Mouse (Mus musculus) layer of hippocampus, postnatal 25 days (tissue): ENCODE measurements around the gene Diaph3. TPM values are rescaled to one million over a fixed set of nuclear protein-coding genes. Genes with fewer than 3 reads are reported as not detected.
A peak's percentile ranks its signal among the peaks of the same experiment; 100 is the strongest.
"Not testable (repeated sequence)": the region's sequence is repeated elsewhere in the genome, so short reads cannot be mapped to it uniquely, and the experiment has no call there.

Experiments
- DNase-seq, 2 experiments: peaks; one replicate each; pipeline ENCODE4 v3.0.0; 2022; ENCODE audit warnings: mixed read lengths in 2 of 2, low spot score in 1 of 2; ENCODE audit errors: extremely low spot score in 1 of 2
- total RNA-seq, 2 experiments: library from RNA; stranded (reverse); gene quantifications; 2 replicates each; pipeline ENCODE4 v1.2.3; 2021

Diaph3 gene
- total RNA-seq, 2 experiments from 2014 or later, result 4.6 to 4.9 TPM

DNA sequence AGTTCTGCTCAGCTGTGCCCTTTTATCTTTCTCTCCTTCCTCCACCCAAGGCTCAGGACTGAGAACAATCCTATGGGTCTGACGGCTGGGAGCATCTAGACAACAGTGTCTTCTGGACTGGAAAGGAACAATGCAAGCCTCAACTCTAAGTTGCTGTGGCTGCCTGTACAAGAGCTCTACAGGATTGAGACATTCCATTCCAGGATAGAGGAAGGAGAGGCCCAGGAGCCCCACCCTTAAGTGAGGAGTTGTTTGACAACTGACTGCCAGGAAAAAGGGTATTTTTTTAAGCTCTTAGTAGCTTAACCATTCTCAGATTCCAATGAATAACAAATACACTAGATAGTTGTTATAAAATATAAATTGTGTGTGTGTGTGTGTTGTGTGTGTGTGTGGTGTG, 53.0 kb downstream of the Diaph3 start:
- DNase-seq, result no peak

DNA sequence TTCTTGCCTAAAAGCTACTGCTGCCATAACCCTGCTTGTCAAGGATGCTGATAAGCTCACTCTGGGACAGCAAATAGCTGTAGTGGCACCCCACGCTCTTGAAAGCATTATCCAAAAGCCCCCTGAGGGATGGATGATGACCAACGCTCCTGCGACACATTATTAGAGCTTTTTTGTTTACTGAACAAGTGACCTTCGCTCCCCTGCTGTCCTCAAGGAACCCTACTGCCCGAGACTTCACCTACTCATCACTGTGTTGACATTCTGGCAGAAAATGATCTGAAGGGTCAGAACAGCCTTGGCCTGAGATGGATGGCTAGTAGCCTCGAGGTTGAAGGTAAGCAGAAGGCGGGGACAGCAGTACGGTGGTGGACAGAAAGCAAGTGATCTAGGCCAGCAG, 56.1 kb downstream of the Diaph3 start:
- DNase-seq, result not testable (repeated sequence)

GRCm38 (mm10) chr14:87083911-87084310, 57.1 kb downstream of the Diaph3 start:
- no peak for DNase-seq

DNA sequence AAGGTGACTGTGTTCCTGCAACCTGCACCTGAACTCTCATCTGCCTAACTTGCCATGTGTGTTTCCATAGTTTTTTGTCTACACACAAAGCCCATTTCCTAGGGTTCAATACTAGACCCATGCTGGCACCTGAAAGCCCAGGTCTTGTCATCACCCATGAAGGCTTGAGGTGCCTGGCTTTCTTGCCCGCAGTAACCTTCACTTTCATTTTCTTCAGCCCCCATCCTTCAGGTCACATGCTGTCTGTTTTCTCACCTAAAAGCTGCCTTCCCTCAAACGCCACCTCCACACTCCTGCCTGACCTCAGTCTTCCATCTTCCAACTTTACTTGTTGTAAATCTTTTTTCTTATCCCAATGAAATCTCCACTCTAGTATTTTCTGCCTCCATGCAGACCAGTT, 61.3 kb downstream of the Diaph3 start:
- no peak for DNase-seq

- no peak for DNase-seq
Observed at GRCm38 (mm10) chr14:87075021-87075531, 66.0 kb downstream of the Diaph3 start.

DNA sequence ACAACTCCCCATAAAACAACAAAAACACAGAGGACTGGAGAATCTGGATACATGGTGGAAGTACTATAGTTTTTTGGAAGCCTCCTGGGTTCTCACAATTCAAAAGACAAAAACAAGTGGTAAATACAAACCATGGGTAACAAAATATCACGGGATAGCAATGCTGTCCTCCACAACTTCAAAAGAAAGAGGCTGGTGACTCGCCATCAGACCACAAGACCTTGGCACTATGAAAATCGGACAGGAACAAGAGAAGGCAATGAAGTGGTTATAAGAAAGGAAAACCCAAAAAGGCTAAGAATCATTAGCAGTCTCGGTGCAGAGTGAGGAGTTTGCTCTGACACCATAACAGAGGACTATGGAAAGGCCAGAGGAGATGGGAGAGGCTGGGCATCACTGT, 76.8 kb downstream of the Diaph3 start:
- no peak for DNase-seq

GRCm38 (mm10) chr14:87056169-87056568, 84.9 kb downstream of the Diaph3 start:
- no peak for DNase-seq

DNA sequence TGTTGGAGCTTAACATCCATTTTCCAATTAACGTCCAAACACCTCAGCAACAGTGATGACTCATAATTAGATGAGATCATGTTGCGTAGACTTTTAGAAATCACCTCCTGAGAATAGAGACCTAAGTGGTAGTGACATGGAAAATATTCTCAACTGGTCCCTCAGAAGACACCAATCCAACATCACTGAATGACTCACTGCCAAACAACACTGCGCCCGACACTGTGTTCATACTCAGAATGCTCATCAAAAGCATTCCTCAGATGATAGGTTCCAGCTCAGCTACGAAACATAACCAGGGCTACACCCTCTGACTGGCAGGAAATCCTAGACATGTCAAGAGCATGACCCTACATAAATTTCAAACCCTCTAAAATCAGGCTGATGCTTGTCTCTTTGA, 89.8 kb downstream of the Diaph3 start:
- no peak for DNase-seq

- DNase-seq, result no peak
Observed at GRCm38 (mm10) chr14:87044401-87044806, 96.6 kb downstream of the Diaph3 start.

DNA sequence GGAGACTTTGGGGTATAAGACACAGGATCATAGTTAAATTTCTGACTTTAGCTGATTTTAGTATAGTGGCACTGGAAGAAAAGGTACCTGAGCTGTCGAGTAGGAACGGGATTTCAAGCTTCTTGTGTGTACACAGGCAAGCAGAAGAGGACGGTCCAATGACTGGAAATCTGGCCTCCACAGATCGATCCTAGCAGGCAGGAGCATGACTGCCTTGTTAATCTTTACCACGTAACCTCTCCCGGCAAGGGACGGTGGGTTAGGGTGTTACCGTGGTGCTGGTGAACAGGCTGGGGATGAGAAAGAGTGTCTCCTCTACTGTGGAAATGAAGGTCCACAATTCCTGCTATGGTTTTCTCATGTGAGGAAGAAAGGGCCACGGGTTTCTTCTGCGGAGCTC, 120.8 kb downstream of the Diaph3 start:
- DNase-seq, result no peak

GRCm38 (mm10) chr14:87019687-87020086, 121.3 kb downstream of the Diaph3 start:
- no peak for DNase-seq

DNA sequence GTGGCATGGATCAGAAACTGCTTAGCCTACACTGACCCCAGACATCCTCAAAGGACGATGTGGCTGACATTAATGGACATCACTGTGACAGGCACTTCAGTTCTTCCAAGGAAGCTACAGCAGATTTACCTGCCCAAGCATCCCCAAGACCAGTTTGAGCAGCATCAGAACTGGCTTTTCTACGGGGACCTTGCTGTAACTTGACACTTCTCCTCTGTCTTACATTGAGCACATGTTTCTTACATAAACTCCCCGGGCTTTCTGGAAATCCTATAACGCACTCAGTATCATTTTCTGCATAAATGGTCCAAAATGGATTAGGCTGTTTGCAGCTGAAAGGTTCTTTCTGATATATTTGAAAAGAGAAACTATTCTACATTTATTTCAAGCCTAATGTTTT, 143.7 kb downstream of the Diaph3 start:
- no peak for DNase-seq

DNA sequence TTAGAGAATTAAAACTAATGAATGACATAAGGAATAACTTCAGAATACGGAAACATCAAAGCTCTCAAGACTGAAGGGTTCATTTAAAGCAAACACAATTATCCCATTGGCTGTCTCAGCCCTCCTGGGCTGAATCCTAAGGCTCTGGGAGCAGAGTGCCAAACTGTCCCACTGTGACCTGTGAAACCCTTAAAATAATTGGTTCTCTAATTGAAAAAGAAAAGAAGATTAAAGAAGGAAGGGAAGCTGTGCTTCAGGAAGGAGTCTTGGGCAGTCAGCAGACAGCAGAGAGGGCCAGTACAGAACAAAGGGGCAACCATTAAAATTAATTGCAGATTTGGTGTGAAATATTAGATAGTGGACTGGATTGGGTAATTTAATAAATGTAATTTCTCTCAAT, 189.9 kb downstream of the Diaph3 start:
- DNase-seq, result no peak

DNA sequence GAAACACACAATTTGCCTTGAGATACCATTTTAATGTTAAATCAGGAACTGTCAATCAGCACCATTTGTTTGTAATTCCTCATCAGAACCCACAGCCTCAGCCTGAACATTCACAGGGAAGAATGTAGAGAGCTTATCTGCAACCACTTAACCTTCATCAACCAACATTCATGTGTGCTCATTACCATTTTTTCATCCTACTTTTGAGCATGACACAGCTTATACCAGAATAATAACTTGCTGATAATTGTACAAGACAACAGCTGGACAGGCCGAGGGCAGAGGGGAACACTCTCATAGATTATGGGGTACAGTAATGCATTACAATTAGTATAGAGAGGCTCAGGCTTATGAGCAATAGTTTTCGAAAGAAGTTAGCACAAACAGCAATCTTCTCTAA, 203.1 kb downstream of the Diaph3 start:
- DNase-seq, result no peak

DNA sequence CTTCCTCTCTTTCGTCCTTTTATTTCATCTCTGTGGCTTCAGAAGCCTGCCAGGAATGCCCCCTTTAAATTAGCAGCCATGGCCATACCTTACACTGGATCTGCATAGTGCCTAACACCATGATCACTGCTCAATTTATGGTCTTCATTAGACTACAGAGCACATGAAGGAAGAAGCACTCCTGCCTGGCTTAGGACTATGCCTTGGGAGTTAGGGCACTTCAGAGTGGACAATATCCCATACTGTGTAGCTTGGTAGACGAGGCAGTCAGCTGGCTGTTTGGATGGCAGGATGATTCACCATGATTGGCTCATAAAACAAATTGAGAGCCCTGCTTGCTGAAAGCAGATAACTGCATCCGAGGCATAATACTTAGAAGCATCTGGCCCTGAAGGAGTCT, 204.6 kb downstream of the Diaph3 start:
- DNase-seq, result no peak

DNA sequence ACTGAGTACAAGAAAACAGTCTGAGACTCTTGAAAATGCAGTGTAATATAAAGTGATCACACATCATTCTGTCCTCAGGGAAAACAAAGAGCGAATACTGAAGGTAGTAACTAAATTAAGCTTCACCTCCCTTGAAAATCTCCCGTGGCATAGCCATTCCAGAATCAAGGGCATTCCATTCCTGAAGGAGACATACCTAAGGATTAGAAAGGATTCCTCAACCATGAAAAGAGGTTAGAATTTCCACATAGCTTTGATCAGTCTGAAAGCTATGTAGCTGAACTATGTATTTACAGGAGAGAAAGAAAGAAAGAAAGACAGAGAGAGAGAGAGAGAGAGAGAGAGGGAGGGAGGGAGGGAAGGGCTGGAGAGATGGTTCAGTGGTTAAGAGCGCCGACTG, 210.3 kb downstream of the Diaph3 start:
- DNase-seq, result no peak

- DNase-seq, result no peak
Observed at GRCm38 (mm10) chr14:86926827-86927226, 214.2 kb downstream of the Diaph3 start.

- DNase-seq, result no peak
Observed at GRCm38 (mm10) chr14:86898898-86899297, 242.1 kb downstream of the Diaph3 start.

DNA sequence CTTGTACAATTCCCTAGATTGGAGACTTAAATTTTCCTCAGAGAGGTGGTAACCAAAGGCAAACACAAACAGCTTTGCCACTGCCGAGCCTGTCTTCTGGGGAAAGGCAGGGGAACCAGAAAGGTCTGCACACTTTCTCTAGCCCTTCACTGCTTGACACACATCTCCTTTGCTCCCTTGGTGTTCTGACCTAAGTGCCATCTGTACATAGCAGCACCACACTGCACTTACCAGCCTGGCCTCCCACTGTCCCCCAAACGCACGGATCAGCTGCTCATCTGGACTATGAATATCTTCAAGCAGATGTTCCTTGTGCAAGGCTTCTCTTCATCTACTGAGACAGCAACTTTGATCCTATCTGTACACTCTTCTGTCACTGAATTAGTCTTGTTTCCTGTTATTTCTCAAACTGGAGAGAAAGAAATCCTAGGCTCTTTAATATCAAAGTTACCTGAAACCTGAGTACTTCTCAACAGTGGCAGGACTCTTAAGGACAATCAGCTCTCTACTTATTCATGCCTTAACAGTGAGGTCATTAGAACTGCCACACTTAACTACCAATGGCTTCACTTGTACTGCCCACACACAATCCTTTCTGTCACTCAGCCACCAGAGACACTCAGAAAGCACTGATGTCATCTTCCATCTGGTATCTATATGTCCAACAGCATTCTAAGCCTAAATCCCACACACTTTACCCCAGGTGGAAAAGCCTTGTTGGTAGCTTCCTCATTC, 251.8 kb downstream of the Diaph3 start:
- no peak for DNase-seq

DNA sequence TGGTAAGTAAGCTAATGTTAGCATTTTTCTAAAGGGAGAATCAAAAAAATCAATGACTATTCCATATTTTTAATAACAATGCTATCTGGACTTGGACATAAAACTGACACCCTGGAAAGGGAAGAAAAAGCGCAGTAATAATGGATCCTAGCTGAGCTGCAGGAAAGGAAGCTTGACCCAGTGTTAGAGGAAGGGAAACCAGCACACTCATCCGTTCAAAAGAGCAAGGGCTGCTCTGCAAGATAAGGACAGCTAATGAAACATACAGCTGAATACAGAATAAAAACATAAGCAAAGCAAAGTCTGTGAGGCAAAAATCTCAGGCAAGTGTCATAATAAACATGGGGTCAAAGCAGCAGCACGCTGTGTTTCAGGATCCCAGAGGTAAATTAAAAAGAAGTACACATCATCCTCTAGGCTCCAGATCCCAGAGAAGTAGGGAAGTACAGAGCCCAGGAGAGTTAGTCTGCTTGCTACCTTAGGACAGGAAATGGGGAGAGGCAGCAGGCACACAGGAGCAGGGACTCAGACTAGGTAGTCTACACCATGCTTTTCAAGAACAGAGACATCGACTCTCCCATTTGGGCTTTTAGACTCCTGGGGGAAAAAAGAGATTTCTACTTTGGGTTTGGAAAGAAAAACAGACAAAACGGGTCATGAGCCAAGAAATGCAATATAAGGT, 255.5 kb downstream of the Diaph3 start:
- no peak for DNase-seq

DNA sequence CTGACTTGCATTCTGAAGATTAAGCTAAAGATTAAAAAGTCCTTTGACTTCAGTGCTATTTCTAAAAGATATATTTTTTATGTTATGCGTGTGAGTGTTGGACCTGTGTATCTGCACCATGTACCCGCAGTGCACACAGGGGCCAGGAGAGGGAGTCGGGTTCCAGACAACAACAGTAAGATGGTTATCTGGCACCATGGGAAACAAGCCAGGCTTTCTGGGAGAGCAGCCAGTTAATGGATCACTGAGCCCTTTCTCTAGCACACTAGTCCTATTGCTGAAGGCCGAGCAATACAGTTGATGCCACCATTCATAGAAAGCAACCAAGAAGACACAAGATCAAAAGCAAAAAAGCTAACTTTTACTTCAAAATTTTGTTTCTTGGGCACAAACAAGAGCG, 271.5 kb downstream of the Diaph3 start:
- DNase-seq, result peak in 1 of 2 experiments; percentile 49

GRCm38 (mm10) chr14:86867143-86867542, 273.9 kb downstream of the Diaph3 start:
- DNase-seq, result no peak
